Mouse (Mus musculus) layer of hippocampus, postnatal 25 days (tissue): ENCODE measurements around the gene Dhdh. TPM values are rescaled to one million over a fixed set of nuclear protein-coding genes. Genes with fewer than 3 reads are reported as not detected.

Experiments used
- microRNA-seq, 2 experiments: library from miRNA; unstranded; fragments of <30 nt; microRNA quantifications; one replicate each; pipeline ENCODE4 v1.2.0; 2021
- total RNA-seq, 2 experiments: library from RNA; stranded (reverse); gene quantifications; 2 replicates each; pipeline ENCODE4 v1.2.3; 2021

Dhdh gene
- total RNA-seq, 2 experiments from 2014 or later = 3.1 to 5.7 TPM

Small RNAs within 50 kb of the gene (microRNA-seq; reads per million reads assigned to microRNA genes)
- gene Gm22133 = 0 to 0.20 reads per million in 2 experiments

Other genes with a start within 250 kb of the Dhdh start
- gene Cd37, start 249.7 kb downstream of the Dhdh start, total RNA-seq = 1 to 10 TPM; 3.1 to 5.7 TPM
- 1 to 10 TPM; 1.6 to 2.2 TPM for gene Slc6a16, start 247.7 kb downstream of the Dhdh start, total RNA-seq
- not detected for gene Slc6a21, start 211.3 kb downstream of the Dhdh start, total RNA-seq
- 10 to 100 TPM; 14.1 to 18.5 TPM for gene Trpm4, start 155.0 kb downstream of the Dhdh start, total RNA-seq
- gene Hrc, start 153.5 kb downstream of the Dhdh start, total RNA-seq = under 1 TPM in 1 of 2 experiments, not detected in 1; 0.17 TPM
- gene Ppfia3, start 121.8 kb downstream of the Dhdh start, total RNA-seq = 100 to 1,000 TPM; 129 to 134 TPM
- 100 to 1,000 TPM; 151 to 155 TPM for gene Lin7b, start 118.2 kb downstream of the Dhdh start, total RNA-seq
- 100 to 1,000 TPM; 288 to 443 TPM for gene Snrnp70, start 93.1 kb downstream of the Dhdh start, total RNA-seq
- gene Kcna7, start 83.2 kb downstream of the Dhdh start, total RNA-seq = not detected
- under 1 TPM in 1 of 2 experiments, not detected in 1; 0.22 TPM for gene Ntf5, start 75.1 kb downstream of the Dhdh start, total RNA-seq
- gene Lhb, start 68.0 kb downstream of the Dhdh start, total RNA-seq = under 1 TPM in 1 of 2 experiments, not detected in 1; 0.57 TPM
- gene Gys1, start 54.0 kb downstream of the Dhdh start, total RNA-seq = 10 to 100 TPM; 13.9 to 16.5 TPM
- 10 to 100 TPM; 34.3 to 40.6 TPM for gene Ruvbl2, start 50.7 kb downstream of the Dhdh start, total RNA-seq
- gene Ftl1, start 28.9 kb downstream of the Dhdh start, total RNA-seq = 100 to 1,000 TPM; 204 to 228 TPM
- gene Bax, start 21.9 kb downstream of the Dhdh start, total RNA-seq = 10 to 100 TPM; 81.6 to 82.1 TPM
- not detected for gene Tulp2, start 6.9 kb downstream of the Dhdh start, total RNA-seq
- 1 to 10 TPM in 1 of 2 experiments, under 1 TPM in 1; 0.63 to 1.1 TPM for gene Gm45808, start 2.0 kb downstream of the Dhdh start, total RNA-seq
- gene Nucb1, start 21.6 kb upstream of the Dhdh start, total RNA-seq = 100 to 1,000 TPM; 102 to 105 TPM
- 10 to 100 TPM; 19.6 to 21.6 TPM for gene Ppp1r15a, start 37.5 kb upstream of the Dhdh start, total RNA-seq
- gene Plekha4, start 37.5 kb upstream of the Dhdh start, total RNA-seq = under 1 TPM; 0.47 TPM
- under 1 TPM in 1 of 2 experiments, not detected in 1; 0.54 TPM for gene Hsd17b14, start 66.1 kb upstream of the Dhdh start, total RNA-seq
- gene Bcat2, start 81.3 kb upstream of the Dhdh start, total RNA-seq = 10 to 100 TPM; 20.5 to 23.4 TPM
- gene Fgf21, start 126.7 kb upstream of the Dhdh start, total RNA-seq = not detected
- not detected for gene Fut1, start 128.5 kb upstream of the Dhdh start, total RNA-seq
- gene Izumo1, start 133.0 kb upstream of the Dhdh start, total RNA-seq = not detected
- gene Rasip1, start 138.7 kb upstream of the Dhdh start, total RNA-seq = 1 to 10 TPM; 6.1 to 6.5 TPM
- 1 to 10 TPM; 3.1 to 3.4 TPM for gene Mamstr, start 151.2 kb upstream of the Dhdh start, total RNA-seq
- gene Fut2, start 177.6 kb upstream of the Dhdh start, total RNA-seq = under 1 TPM; 0.31 to 0.32 TPM
- 1 to 10 TPM; 3.4 to 4.5 TPM for gene Ntn5, start 195.2 kb upstream of the Dhdh start, total RNA-seq
- under 1 TPM; 0.80 to 0.86 TPM for gene Sec1, start 205.6 kb upstream of the Dhdh start, total RNA-seq
- 100 to 1,000 TPM; 164 to 190 TPM for gene Car11, start 211.0 kb upstream of the Dhdh start, total RNA-seq
- gene Dbp, start 216.3 kb upstream of the Dhdh start, total RNA-seq = 10 to 100 TPM; 65.3 to 80.4 TPM
- 100 to 1,000 TPM; 342 to 393 TPM for gene Rpl18, start 226.7 kb upstream of the Dhdh start, total RNA-seq
- 10 to 100 TPM; 33.7 to 34.7 TPM for gene Sphk2, start 229.2 kb upstream of the Dhdh start, total RNA-seq
- gene Fam83e, start 232.4 kb upstream of the Dhdh start, total RNA-seq = under 1 TPM; 0.12 to 0.21 TPM
- not detected for gene Spaca4, start 237.0 kb upstream of the Dhdh start, total RNA-seq